Mouse (Mus musculus) heart, postnatal 4 days (tissue): ENCODE results near the gene Sh2b1. TPM values are rescaled to one million over a fixed set of nuclear protein-coding genes. Genes with fewer than 3 reads are reported as not detected.
A peak's percentile ranks its signal among the peaks of the same experiment; 100 is the strongest.

ENCODE experiments used
- DNase-seq: peaks from one replicate; pipeline ENCODE4 v3.0.0; 2021
- total RNA-seq, 2 experiments: library from RNA; stranded (reverse); gene quantifications; 2 replicates each; pipeline ENCODE4 v1.2.3; 2021

The Sh2b1 gene
- total RNA-seq, 2 experiments from 2014 or later: 47.1 to 51.4 TPM

DNA sequence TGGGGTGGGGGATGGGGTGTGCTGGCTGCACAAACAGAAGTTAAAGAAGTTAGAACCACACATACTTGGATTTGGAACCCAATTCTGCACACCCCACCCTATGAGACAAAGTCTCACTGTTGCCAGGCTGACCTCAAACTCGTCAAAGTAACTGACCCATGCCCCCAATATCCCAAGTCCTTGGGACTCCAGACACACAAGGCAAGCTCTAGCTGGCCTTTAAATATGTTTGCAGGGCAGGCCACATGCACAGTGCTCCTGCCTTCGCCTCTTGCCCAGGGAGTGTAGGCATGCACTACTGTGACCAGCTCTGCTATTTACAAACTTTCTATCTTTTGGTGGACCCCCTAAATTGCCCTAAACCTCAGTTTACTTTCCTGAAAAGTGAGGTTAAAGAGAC, 20.0 kb downstream of the Sh2b1 start:
- DNase-seq: no peak

DNA sequence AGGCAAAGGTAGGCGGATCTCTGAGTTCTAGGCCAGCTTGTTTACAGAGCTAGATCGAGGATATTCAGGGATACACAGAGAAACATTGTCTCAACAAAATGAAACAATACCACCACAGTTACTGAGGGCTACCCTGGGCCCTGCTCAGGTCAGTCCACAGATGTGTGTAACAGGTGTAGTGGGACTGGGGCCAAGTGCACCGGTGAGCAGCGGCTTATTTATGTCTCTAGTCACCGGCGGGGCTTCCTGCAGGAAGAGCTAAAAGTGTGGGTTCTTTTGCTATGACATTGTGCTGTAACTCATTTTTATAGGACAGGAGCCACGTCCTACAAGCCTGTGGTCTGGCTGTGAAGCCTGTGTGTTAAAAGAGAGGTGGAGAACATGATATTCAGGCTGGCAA, 21.4 kb downstream of the Sh2b1 start:
- no peak for DNase-seq

DNA sequence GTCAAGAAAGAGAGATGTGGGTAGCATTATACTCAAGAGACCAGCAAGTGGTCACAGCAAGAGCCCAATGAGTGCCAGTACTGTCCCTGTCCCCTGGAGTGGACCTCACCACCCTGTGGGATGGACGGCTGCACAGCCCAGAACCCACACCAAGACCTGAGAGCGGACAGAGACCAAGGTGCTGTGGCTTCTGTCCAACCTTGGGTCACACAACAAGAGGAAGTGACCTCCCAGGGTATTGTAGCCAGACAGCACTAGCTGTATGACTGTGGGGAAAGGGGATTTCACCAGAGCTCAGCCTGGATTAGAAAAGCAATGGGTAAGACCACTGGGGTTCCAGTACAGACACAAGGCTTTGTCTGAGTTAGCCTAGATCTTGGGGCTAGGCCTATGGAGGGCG, 23.0 kb downstream of the Sh2b1 start:
- no peak for DNase-seq

DNA sequence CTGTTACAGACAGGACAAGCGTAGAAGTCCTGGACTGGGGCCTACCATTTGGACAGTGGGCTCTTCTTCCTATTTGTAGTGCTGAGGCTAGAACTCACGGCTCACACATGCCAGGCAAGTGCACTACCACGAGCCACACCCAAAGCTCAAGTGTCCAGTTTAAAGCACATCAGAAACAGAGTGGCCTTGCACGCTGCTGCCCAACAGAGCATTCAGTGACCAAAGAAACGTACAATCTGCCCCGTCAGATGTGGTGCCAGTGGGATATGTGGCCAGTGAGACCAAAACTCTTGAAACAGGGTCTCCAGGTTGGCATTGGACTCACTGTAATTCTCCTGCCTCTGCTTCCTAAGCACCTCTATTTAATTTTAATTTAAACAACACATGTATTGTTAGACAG, 24.6 kb downstream of the Sh2b1 start:
- DNase-seq: no peak

DNA sequence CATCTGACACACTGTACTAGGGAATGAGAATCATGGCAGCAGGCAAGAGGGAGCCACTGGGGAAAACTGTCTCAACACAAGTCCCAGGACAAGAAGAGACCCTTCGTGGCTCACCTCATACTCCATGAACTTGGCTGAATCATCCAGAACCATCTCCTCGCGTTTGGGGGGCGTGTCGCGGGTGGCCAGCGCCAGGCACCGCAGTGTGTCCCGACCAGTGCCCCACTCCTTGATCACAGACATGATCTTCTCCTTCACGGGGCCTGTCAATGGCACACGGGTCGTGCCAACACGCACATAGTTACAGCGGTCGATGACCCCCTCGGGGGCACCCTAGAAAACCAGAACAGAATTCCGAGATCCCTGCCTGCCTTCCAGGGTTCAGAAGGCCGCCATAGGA, 25.2 kb downstream of the Sh2b1 start:
- DNase-seq: no peak

DNA sequence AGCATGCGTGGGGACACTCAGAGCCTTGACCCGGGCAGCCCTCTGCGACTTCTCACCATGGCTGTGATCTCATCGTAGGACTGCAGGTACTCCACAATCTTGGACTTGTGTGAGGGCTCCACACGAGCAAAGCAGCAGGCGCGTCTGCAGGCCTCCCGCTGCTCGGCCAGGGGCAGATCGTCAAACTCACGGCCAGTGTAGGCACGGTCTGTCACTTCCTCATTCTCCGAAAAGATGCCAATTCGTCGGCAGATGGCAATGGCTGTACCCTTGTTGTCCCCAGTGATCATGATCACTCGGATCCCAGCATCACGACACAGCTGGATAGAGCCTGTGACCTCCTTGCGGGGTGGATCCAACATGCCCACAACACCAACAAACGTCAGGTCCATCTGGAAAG, 26.7 kb downstream of the Sh2b1 start:
- no peak for DNase-seq

DNA sequence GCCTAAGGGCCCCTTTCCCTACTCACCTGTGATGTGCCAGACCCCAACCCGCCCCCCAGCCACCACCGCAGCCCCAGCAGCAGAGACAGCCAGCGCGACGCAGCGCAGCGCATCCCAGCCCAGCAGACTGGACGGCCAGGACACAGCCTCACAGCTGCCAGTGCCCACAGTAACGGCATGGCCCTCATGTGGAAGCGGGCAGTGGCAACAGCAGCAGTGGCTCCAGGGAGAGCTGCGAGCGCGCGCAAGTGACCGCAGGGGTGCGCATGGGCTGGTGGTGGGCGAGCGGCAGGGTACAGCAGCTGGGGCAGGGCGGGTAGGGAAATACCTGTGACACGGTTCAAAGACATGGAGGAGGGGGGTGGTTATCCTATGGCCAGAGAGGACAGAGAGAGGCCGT, 29.0 kb downstream of the Sh2b1 start:
- DNase-seq: no peak

DNA sequence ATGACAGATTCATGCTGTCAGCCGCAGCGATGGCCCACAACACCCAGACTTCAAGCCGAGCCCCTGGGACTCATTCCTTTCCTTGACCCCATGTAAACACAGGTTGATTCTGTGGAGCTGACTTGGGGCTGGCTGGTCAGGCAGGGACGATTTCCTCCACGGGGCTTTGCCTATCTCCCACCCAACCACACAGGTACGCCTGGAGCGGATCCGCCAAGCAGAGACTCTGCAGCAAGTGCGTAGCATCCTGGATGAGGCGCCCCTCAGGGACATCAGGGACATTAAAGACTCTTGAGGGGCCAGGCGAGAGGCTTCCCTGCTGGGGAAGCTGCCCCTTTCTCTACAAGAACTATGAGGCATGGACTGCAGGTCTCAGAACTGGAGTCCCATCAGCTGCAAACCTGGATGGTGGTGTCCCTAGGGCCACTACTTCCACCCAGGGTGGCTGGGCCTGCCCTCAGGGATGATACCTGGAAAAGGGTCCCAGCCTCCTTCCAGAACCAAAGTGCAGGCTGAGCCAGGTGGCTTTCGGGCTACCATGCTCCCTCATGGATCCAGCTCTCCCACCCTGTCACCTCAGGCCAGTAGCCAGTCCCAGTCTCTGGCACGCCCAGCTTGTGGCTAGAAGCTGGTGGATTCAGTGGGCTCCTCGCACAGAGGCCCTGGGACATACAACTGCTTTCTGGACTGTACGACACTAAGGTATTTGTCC, 30.0 kb downstream of the Sh2b1 start:
- DNase-seq: no peak

DNA sequence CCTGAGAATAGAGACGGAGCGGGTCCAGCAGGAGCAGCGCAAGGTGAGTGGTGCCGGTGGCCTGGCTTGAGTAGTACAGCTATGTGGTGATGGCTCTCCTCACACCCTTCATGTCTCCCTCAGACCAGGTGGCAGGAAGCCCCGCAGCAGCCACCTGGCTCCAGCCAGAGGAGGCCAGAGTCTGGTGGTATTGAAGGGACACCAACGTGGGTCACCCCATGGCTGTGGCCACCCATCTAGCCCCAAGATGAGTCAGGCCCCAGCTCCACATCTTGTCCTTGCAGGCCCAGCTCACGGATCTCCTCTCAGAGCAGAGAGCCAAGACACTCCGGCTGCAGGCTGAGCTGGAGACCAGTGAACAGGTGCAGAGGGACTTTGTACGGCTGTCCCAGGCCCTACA, 30.7 kb downstream of the Sh2b1 start:
- no peak for DNase-seq

DNA sequence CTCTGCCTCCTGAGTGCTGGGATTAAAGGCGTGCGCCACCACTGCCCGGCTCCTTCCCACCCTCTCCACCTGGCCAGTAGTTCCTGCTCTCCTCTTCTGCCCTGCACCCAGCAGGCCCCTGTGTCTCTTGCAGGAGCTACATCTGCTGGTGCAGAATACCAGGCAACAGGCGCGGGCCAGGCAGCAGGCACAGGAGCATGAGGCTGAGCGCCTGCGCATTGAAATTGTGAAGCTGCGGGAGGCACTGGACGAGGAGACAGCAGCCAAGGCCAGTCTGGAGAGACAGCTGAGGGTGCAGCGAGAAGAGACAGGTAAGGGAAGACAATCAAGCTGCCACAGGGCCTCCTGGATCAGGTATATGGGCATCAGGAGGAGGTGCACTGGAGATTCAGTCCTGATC, 31.2 kb downstream of the Sh2b1 start:
- DNase-seq: no peak

DNA sequence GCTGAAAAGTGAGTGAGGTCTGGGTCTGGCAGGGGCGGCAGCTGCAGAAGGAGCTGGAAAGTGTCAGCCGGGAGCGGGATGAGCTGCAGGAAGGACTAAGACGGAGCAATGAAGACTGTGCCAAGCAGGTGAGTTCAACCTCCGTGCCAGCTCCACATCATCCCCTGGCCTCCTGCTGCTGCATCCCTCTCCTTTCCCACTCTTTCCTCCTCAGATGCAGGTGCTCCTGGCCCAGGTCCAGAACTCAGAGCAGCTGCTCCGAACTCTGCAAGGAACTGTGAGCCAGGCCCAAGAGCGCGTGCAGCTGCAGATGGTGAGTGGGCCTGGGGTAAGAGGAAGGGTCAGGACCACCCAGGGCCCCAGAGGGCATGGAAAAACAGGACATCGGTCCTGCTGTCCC, 35.1 kb downstream of the Sh2b1 start:
- no peak for DNase-seq

DNA sequence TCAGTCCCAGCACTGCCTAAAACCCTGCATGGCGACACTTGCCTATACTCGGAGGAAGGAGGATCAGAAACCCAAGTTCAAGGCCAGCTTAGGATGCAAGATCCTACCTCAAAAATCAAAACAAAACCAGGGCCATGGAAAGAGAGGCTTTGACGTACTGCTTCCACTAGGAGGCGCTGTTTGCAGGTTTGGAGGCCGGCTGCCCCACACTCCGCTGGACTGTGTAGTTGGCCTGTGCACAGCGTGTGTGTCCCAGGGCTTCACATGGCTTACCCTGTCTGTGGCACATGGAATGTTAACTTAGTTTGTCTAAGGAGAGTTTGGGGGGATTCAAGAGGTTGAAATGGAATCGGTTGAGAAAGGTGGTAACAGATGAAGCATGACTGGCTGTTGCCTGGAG, 38.4 kb downstream of the Sh2b1 start:
- DNase-seq: peak; percentile 82

DNA sequence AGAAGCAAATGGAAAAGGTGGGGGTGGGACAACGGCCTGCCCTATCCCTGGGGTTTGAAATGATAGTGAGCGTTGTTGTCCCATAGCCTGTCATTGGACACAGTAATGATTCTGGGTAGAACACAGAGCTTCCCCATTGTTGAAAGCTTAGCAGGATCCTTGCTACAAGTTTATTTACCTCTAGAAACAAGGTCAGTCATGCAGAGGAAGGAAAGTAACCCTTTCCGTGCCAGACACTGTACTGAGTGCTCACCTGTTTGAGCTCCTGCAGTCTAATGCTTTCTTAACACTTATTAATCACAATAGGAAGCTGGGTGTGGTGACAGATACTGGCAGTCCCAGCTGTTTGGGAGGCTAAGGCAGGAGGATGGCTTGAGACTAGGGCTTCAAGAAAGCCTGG, 39.4 kb downstream of the Sh2b1 start:
- no peak for DNase-seq

DNA sequence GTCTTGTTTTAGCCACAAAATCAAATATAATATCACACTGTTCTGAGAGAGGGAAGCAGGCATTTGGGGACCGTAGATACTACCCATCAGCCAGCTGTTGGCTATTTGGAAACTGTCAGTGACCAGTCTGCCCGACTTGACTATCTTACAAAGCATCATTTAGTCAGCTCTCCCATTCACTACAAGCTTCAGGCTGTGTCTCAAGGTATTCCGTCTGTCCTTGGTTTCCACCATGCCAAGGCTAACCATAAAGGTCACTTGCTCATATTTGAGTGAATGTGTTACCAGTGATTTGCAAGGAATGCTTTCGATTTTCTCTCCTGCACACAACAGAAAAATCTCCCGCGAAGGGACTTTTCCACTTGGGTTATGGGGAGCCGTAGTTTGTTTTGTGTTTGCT, 40.5 kb downstream of the Sh2b1 start:
- no peak for DNase-seq

DNA sequence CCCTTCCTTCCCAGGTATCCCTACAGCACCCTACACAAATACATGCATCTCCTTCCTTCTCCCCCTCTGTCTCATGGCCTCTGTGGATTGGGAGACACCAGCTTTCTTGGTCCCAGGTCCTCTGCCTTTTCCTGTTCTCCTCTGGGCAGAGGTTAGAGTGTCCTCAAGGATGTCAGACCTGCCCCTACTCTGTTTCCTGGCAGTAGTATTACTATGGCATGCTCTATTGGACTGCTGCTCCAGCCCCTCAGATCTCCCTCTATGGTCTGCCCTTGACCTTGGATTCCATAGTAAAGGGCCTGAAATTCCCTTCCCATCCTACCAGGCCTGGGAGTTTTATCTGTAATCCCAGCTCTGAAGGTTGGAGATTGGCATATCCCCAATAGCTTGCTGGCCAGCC, 45.1 kb downstream of the Sh2b1 start:
- no peak for DNase-seq

DNA sequence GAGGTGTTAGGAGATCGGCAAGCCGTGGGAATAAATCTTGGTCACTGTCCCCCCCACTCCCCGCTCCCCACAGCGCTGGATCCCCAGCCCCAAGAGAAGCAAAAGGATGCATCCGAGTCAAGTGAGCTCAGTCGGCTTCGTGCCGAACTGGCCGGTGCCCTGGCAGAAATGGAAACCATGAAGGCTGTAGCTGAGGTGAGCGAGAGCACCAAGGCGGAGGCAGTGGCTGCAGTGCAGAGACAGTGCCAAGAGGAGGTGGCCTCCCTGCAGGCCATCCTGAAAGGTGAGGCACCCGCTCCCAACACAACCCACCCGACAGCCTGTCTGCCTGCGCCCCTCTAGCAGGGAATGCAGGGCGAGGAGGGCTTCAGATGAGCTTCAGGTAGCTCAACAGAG, 45.7 kb downstream of the Sh2b1 start:
- DNase-seq: no peak

DNA sequence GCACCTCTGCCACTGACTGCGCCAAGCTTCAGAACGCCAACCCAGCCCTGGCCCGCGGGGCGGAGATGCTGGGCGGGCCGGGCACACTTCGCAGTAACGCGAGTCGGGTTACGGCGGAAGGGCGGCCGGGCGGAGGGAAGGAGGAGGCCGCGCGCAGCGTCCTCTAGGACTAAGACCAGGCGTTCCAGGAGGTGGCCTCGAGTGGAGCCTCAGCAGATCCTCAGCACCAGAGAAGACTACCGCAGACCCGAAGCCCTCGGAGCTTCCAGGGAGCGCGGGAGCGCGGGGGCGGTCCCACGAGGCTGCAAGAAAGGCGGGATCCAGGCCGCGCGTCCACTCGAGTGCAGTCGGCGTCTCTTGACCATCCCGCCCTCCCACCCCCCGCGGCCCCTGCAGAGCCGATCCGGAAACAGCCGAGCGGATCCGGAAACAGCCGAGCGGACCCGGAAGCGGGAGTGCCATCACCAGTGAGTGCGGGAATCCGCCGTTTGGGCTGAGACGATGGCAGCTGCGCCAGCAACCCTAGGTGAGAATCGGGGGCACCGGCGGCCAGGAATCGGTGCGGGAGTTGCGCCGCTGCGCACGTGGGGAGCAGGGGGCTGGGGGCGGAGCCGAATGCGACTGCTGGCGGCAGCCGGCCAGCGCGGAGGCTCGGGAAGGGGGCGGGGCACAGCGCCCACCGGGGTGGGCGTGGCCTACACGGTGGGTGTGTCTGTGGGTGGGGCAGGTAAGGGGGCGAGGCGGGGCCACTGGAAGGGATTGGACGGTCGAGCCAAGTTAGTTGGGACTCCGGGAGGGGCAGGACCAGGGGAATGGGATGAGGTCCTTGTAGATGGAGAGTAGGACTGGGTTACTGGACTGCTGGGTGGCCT, 46.4 kb downstream of the Sh2b1 start, which contains the start of gene Rabep2:
Rabep2 (plus strand) TSS at position 129 of the 872 bp plus-strand sequence.
- peak; percentile 99 for DNase-seq

DNA sequence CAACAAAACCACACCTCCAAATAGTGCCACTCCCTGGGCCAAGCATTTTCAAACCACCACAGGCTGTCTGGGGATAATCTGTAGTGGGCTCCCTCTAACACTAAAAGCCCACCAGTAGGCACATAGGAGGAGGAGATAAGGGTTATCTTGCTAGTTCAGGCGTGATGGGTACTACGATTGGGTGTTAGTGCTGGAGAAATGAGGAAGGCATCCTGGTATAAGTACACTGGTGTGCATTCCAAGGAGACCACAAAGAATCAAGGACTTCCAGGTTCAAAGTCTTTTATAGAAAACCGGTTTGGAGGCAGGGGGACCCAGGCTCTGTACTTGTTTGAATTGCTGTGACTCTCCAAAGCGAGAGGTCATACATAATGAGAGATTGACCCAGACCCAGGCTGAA, 47.1 kb downstream of the Sh2b1 start:
- no peak for DNase-seq

DNA sequence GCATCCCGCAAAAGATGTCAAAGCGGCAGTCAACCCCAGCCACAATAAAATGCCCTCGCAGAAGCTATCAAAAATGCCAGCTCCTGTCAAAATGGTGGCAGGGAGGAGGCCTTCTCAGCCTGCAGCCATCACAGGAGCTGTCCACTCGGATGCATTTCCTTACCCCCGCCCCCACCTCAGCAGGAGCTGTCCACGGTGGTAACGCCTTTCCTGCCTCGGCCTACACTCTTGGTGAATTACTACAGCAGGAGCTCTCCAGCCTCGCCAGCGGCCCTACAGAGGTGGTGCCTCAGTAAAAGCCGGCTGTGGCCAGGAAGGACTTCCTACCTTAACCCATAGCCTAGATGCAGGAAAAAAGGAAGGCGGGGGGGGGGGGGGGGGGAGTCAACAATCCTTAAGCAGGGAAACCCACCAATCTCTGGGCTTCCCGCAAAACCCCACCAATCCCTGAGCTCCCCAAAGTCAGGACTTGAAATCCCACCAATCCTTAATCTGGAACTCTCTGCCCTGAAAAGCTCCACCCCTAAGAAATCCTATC, 47.8 kb downstream of the Sh2b1 start:
- no peak for DNase-seq

DNA sequence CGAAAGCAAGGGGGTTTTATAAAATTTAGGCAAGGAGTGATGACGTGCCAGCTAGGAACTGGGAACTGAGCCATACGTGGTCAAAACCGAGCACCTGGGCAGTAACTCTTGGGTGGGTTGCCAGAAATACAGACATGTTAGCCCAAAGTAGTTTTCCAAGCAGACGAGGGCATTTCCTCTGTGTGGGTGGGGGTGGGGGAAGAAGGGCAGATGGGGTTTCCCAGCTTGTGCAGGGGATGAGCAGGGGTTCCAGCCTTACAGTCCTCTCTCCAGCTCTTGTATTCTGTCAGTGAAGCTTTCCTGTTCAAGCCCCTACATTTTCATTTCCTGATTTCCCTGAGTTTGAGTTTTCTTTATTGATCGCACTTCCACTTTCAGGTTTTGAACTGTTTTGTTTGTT, 51.1 kb downstream of the Sh2b1 start:
- DNase-seq: no peak

DNA sequence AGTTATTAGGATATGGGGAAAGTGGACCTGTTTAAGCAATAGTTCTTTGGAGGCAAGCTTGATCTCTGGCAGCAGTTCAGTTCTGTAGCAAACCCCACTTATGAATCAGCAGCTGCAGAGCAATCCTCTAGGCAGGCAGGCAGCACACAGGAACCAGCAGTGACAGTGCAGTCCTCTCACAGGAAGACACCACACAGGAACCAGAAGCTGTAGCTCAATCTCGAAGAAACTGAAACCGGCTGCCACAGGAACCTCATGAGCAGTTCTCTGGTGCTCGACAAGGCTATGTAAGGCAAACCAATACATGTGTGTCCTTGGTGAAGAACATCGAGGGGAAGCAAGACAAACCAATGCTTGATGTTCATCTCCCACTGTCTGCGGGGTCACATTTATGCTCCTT, 53.5 kb downstream of the Sh2b1 start:
- no peak for DNase-seq

DNA sequence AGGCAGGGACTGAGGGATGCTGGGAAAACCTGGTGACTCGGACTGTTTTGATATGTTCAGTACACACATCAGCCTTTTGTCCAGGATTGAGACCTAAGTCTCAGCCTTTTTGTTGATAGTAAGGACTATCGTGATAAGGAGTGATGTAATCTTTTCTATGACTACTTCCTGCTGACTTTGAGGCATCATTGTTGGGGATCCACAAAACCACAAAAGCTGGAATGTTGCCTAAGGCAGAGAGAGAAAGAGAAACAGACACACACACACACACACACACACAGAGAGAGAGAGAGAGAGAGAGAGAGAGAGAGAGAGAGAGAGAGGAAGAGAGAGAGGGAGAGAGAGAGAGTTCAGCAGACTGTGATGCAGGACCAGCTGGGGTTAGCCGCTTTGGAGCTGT, 56.7 kb downstream of the Sh2b1 start:
- no peak for DNase-seq

DNA sequence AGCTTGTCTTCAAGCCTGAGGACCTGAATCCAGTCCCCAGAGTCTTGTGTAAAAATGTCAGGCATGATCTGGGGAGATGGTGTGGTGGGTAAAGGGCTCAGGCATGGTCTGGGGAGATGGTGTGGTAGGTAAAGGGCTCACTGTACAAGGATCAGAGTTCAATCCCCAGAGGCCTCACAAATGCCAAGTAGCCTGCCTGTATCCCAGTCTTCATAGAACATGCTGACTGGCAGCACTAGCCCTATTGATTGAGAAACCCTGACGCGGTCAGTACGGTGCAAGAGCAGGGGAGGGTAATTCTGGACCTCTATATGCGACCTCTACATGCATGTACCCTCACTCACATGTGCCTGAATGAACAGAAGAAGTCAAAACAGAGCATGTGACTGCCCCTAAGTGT, 57.6 kb downstream of the Sh2b1 start:
- no peak for DNase-seq

DNA sequence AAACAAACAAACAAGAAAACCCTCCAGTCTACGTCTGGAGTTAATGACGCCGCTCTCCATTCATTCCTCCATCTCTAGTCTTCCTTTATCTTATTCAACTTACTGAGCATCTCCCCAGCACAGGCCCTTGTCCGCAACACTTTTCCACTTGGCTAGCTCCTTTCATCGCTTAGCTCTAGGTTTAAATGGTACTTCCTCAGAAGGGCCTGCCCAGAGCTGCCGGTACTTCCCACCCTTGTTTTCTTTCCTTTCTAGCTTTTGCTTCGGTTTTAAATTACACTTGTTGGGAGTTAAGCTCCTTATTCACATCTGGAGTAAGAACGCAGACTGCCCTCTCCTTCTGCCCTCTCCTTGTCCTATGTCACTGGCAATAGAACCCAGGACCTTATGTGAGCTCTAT, 58.2 kb downstream of the Sh2b1 start:
- no peak for DNase-seq
